Mouse (Mus musculus) embryo, embryonic 9.5 days (tissue): ENCODE measurements around the gene Slc37a4.
"Not testable (repeated sequence)": the region's sequence is repeated elsewhere in the genome, so short reads cannot be mapped to it uniquely, and the experiment has no call there.

ENCODE experiments used
- DNase-seq: peaks from one replicate; pipeline ENCODE4 v3.0.0-alpha.2; 2017; ENCODE audit errors: extremely low spot score

The Slc37a4 gene

DNA sequence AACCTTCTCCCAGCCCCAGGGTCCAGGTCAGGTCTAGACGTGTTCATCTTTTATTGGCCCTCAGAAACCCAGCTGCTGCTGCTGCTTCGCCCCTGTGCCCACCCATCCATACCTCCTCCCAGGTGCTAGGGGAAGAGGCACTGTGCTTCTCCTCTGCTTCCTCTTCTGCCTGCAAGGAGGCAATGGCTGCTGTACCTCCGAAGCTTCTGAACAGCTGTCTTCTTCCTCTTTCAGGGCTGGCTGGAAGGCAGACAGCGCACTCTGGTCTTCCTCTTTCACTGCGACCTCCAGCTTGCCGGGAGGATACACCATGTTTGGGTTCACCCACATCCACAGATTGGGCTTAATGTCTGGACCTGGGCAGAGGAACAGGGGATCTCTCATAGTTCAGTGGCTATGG, 39.1 kb downstream of the Slc37a4 start:
- no peak for DNase-seq

DNA sequence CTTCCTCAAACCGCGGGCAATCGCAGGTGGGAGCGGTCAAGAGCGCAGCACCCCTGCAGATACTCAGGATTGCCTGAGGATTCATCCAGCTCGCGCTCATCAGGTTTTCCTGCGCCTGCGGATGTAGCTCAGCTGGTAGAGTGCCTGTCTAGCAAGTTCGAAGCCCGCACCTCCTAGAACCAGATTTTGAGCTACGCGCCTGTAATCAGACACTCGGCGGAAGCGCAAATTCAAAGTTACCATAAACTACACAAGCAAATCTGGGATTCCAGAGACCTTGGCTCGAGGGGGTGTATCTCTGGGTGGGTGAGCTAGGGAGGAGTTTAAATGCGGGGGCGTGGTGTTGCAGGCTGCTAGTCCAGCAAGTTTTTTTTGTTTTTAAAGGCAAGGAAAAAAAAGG, 44.3 kb downstream of the Slc37a4 start, which contains the start of gene Foxr1:
Foxr1 (minus strand) TSS at position 176 of the 400 bp plus-strand sequence.
- DNase-seq = no peak

DNA sequence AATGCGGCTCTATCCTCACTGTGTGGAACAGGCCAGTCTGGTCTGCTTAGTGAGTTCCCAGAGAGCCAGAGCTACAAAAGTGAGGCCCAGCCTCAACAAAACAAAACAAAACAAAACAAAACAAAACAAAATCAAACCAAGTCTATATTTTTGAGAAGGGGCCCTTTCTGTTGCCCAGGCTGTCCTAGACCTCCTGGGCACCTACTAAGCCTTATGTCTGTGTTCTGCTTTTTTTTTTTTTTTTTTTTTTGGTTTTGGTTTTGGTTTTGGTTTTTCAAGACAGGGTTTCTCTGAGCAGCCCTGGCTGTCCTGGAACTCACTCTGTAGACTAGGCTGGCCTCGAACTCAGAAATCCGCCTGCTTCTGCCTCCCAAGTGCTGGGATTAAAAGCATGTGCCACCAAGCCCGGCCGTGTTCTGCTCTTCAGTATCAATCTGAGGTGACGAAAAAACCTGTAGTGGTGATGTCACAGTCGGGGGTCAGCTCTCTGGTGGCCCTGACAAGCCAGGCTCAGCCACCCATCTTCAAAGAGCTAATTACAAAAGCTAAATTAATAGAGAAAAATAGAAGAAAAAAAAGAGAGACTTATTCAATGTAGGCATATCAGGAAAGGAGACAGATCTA, 47.9 kb downstream of the Slc37a4 start:
- not testable (repeated sequence) for DNase-seq

DNA sequence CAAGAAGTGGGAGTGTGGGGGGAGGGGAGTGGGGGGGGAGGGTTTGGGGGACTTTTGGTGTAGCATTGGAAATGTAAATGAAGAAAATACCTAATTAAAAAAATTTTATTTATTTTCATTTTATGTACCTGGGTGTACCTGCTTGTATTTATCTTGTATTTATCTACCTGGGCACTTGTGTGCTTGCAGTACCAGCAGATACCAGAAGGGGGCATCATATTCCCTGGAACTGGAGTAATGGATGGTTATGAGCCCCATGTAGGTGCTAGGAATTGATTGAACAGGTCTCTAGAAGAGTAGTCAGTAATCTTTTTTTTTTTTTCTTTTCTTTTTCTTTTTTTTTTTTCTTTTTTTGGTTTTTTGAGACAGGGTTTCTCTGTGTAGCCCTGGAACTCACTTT, 53.7 kb downstream of the Slc37a4 start:
- no peak for DNase-seq
